Mouse (Mus musculus): Measurements from ENCODE around the gene Gm6096. TPM values are rescaled to one million over a fixed set of nuclear protein-coding genes. Genes with fewer than 3 reads are reported as not detected.

Gm6096 gene
- polyA plus RNA-seq, 1 experiment from 2014 or later = 0.84 TPM

GRCm38 (mm10) chr7:34252030-34252429 lies 1.2 kb downstream of the Gm6096 start:
- peaks cover 65% of the 10 kb centered on the region for H3K36me3 ChIP-seq (ENCODE audit: control insufficient read depth, insufficient read depth, low read length)
- H3K4me2 ChIP-seq (ENCODE audit: low read length) = no peak overlapping the region
- no peak overlapping the region for H3K9ac ChIP-seq (replicated peaks; ENCODE audit: low read length)
- DNase-seq = peak; percentile 76
- H3K27me3 ChIP-seq (ENCODE audit: control insufficient read depth, insufficient read depth, low read length) = no peaks in the 10 kb centered on the region
- no peaks in the 10 kb centered on the region for H3K9me3 ChIP-seq (ENCODE audit: control insufficient read depth, low read length)
- H3K27ac ChIP-seq (replicated peaks; ENCODE audit: low read depth, low read length) = 0 out of 2 replicates have a peak overlapping the region, but pooled peaks have one; percentile 14
- no peaks in the 10 kb centered on the region for H3K4me1 ChIP-seq (ENCODE audit: control insufficient read depth, insufficient read depth, low read length)
- no peak for ATAC-seq (ENCODE audit: low FRiP score, low TSS enrichment)
- 91% methylated on average over 2 of the region's 2 CpGs for WGBS
- H3K4me3 ChIP-seq (replicated peaks; ENCODE audit: low read depth, low read length) = no peak overlapping the region

GRCm38 (mm10) chr7:34255137-34255536 lies 4.3 kb downstream of the Gm6096 start:
- 72% methylated on average over 3 of the region's 3 CpGs for WGBS

GRCm38 (mm10) chr7:34255916-34256315 lies 5.1 kb downstream of the Gm6096 start:
- Histone ChIP-seq H3K4me2 (ENCODE audit: low read length) (no peak overlapping the region), H3K9me3 (ENCODE audit: control insufficient read depth, low read length) (no peaks in the 10 kb centered on the region), H3K4me3 (replicated peaks; ENCODE audit: low read depth, low read length) (no peak overlapping the region), H3K36me3 (ENCODE audit: control insufficient read depth, insufficient read depth, low read length) (peaks cover 52% of the 10 kb centered on the region), H3K9ac (replicated peaks; ENCODE audit: low read length) (no peak overlapping the region), H3K4me1 (ENCODE audit: control insufficient read depth, insufficient read depth, low read length) (no peaks in the 10 kb centered on the region), H3K27me3 (ENCODE audit: control insufficient read depth, insufficient read depth, low read length) (no peaks in the 10 kb centered on the region), H3K27ac (replicated peaks; ENCODE audit: low read depth, low read length) (no peak overlapping the region)
- no peak for DNase-seq
- ATAC-seq (ENCODE audit: low FRiP score, low TSS enrichment) = no peak
- 100% methylated on average over 1 of the region's 1 CpGs for WGBS

More at GRCm38 (mm10) chr7:34255137-34255536, 4.3 kb downstream of the Gm6096 start:
- Histone ChIP-seq H3K27me3 (ENCODE audit: control insufficient read depth, insufficient read depth, low read length) (no peaks in the 10 kb centered on the region), H3K36me3 (ENCODE audit: control insufficient read depth, insufficient read depth, low read length) (peaks cover 51% of the 10 kb centered on the region), H3K9me3 (ENCODE audit: control insufficient read depth, low read length) (no peaks in the 10 kb centered on the region), H3K4me3 (replicated peaks; ENCODE audit: low read depth, low read length) (no peak overlapping the region), H3K27ac (replicated peaks; ENCODE audit: low read depth, low read length) (no peak overlapping the region), H3K4me2 (ENCODE audit: low read length) (no peak overlapping the region), H3K4me1 (ENCODE audit: control insufficient read depth, insufficient read depth, low read length) (no peaks in the 10 kb centered on the region), H3K9ac (replicated peaks; ENCODE audit: low read length) (no peak overlapping the region)
- DNase-seq = no peak
- no peak for ATAC-seq (ENCODE audit: low FRiP score, low TSS enrichment)

- no peak for ATAC-seq (ENCODE audit: low FRiP score, low TSS enrichment)
- Histone ChIP-seq H3K4me1 (ENCODE audit: control insufficient read depth, insufficient read depth, low read length) (no peaks in the 10 kb centered on the region), H3K9ac (replicated peaks; ENCODE audit: low read length) (no peak overlapping the region), H3K27ac (replicated peaks; ENCODE audit: low read depth, low read length) (no peak overlapping the region), H3K4me2 (ENCODE audit: low read length) (no peak overlapping the region), H3K4me3 (replicated peaks; ENCODE audit: low read depth, low read length) (no peak overlapping the region), H3K27me3 (ENCODE audit: control insufficient read depth, insufficient read depth, low read length) (no peaks in the 10 kb centered on the region), H3K9me3 (ENCODE audit: control insufficient read depth, low read length) (no peaks in the 10 kb centered on the region), H3K36me3 (ENCODE audit: control insufficient read depth, insufficient read depth, low read length) (peaks cover 61% of the 10 kb centered on the region)
- WGBS = 89% methylated on average over 9 of the region's 9 CpGs
- no peak for DNase-seq
Observed at GRCm38 (mm10) chr7:34257279-34257678, 6.4 kb downstream of the Gm6096 start.

- peaks cover 58% of the 10 kb centered on the region for H3K36me3 ChIP-seq (ENCODE audit: control insufficient read depth, insufficient read depth, low read length)
- H3K27ac ChIP-seq (replicated peaks; ENCODE audit: low read depth, low read length) = no peak overlapping the region
- no peak overlapping the region for H3K9ac ChIP-seq (replicated peaks; ENCODE audit: low read length)
- H3K27me3 ChIP-seq (ENCODE audit: control insufficient read depth, insufficient read depth, low read length) = no peaks in the 10 kb centered on the region
- no peaks in the 10 kb centered on the region for H3K9me3 ChIP-seq (ENCODE audit: control insufficient read depth, low read length)
- DNase-seq (no peak), ATAC-seq (ENCODE audit: low FRiP score, low TSS enrichment) (no peak)
- H3K4me1 ChIP-seq (ENCODE audit: control insufficient read depth, insufficient read depth, low read length) = no peaks in the 10 kb centered on the region
- no peak overlapping the region for H3K4me2 ChIP-seq (ENCODE audit: low read length)
- no peak overlapping the region for H3K4me3 ChIP-seq (replicated peaks; ENCODE audit: low read depth, low read length)
- WGBS = 93% methylated on average over 1 of the region's 1 CpGs
Observed at GRCm38 (mm10) chr7:34258407-34258806, 7.6 kb downstream of the Gm6096 start.

GRCm38 (mm10) chr7:34263437-34263836 lies 12.6 kb downstream of the Gm6096 start:
- no peak overlapping the region for H3K4me3 ChIP-seq (replicated peaks; ENCODE audit: low read depth, low read length)
- H3K27ac ChIP-seq (replicated peaks; ENCODE audit: low read depth, low read length) = no peak overlapping the region
- 92% methylated on average over 5 of the region's 5 CpGs for WGBS
- no peaks in the 10 kb centered on the region for H3K4me1 ChIP-seq (ENCODE audit: control insufficient read depth, insufficient read depth, low read length)
- H3K36me3 ChIP-seq (ENCODE audit: control insufficient read depth, insufficient read depth, low read length) = peaks cover 21% of the 10 kb centered on the region
- H3K9ac ChIP-seq (replicated peaks; ENCODE audit: low read length) = no peak overlapping the region
- DNase-seq (no peak), ATAC-seq (ENCODE audit: low FRiP score, low TSS enrichment) (no peak)
- H3K4me2 ChIP-seq (ENCODE audit: low read length) = no peak overlapping the region
- no peaks in the 10 kb centered on the region for H3K9me3 ChIP-seq (ENCODE audit: control insufficient read depth, low read length)
- no peaks in the 10 kb centered on the region for H3K27me3 ChIP-seq (ENCODE audit: control insufficient read depth, insufficient read depth, low read length)

GRCm38 (mm10) chr7:34265876-34266346 lies 15.1 kb downstream of the Gm6096 start:
- 72% methylated on average over 5 of the region's 5 CpGs for WGBS
- H3K27ac ChIP-seq (replicated peaks; ENCODE audit: low read depth, low read length) = no peak overlapping the region
- H3K36me3 ChIP-seq (ENCODE audit: control insufficient read depth, insufficient read depth, low read length) = peaks cover 18% of the 10 kb centered on the region
- no peak overlapping the region for H3K9ac ChIP-seq (replicated peaks; ENCODE audit: low read length)
- H3K4me3 ChIP-seq (replicated peaks; ENCODE audit: low read depth, low read length) = no peak overlapping the region
- no peaks in the 10 kb centered on the region for H3K4me1 ChIP-seq (ENCODE audit: control insufficient read depth, insufficient read depth, low read length)
- H3K9me3 ChIP-seq (ENCODE audit: control insufficient read depth, low read length) = no peaks in the 10 kb centered on the region
- H3K27me3 ChIP-seq (ENCODE audit: control insufficient read depth, insufficient read depth, low read length) = no peaks in the 10 kb centered on the region
- H3K4me2 ChIP-seq (ENCODE audit: low read length) = no peak overlapping the region
- ATAC-seq (ENCODE audit: low FRiP score, low TSS enrichment) = no peak
- peak; percentile 60 for DNase-seq

GRCm38 (mm10) chr7:34266421-34266820 lies 15.6 kb downstream of the Gm6096 start:
- H3K9me3 ChIP-seq (ENCODE audit: control insufficient read depth, low read length) = no peaks in the 10 kb centered on the region
- H3K27me3 ChIP-seq (ENCODE audit: control insufficient read depth, insufficient read depth, low read length) = no peaks in the 10 kb centered on the region
- DNase-seq (no peak), ATAC-seq (ENCODE audit: low FRiP score, low TSS enrichment) (no peak)
- H3K27ac ChIP-seq (replicated peaks; ENCODE audit: low read depth, low read length) = no peak overlapping the region
- H3K4me2 ChIP-seq (ENCODE audit: low read length) = no peak overlapping the region
- no peak overlapping the region for H3K4me3 ChIP-seq (replicated peaks; ENCODE audit: low read depth, low read length)
- peaks cover 16% of the 10 kb centered on the region for H3K36me3 ChIP-seq (ENCODE audit: control insufficient read depth, insufficient read depth, low read length)
- no peaks in the 10 kb centered on the region for H3K4me1 ChIP-seq (ENCODE audit: control insufficient read depth, insufficient read depth, low read length)
- H3K9ac ChIP-seq (replicated peaks; ENCODE audit: low read length) = no peak overlapping the region

- ATAC-seq (ENCODE audit: low FRiP score, low TSS enrichment) = no peak
- H3K27ac ChIP-seq (replicated peaks; ENCODE audit: low read depth, low read length) = no peak overlapping the region
- no peak overlapping the region for H3K9ac ChIP-seq (replicated peaks; ENCODE audit: low read length)
- no peak overlapping the region for H3K4me3 ChIP-seq (replicated peaks; ENCODE audit: low read depth, low read length)
- no peak overlapping the region for H3K4me2 ChIP-seq (ENCODE audit: low read length)
- H3K9me3 ChIP-seq (ENCODE audit: control insufficient read depth, low read length) = no peaks in the 10 kb centered on the region
- H3K36me3 ChIP-seq (ENCODE audit: control insufficient read depth, insufficient read depth, low read length) = peaks cover 2% of the 10 kb centered on the region; the same call in 1 of the 2 replicates
- WGBS = 77% methylated on average over 1 of the region's 1 CpGs
- DNase-seq = no peak
- H3K4me1 ChIP-seq (ENCODE audit: control insufficient read depth, insufficient read depth, low read length) = no peaks in the 10 kb centered on the region
- no peaks in the 10 kb centered on the region for H3K27me3 ChIP-seq (ENCODE audit: control insufficient read depth, insufficient read depth, low read length)
Observed at GRCm38 (mm10) chr7:34268463-34268862, 17.6 kb downstream of the Gm6096 start.
